Mouse (Mus musculus): ENCODE data around the gene Nebl.

Gene Nebl

DNA sequence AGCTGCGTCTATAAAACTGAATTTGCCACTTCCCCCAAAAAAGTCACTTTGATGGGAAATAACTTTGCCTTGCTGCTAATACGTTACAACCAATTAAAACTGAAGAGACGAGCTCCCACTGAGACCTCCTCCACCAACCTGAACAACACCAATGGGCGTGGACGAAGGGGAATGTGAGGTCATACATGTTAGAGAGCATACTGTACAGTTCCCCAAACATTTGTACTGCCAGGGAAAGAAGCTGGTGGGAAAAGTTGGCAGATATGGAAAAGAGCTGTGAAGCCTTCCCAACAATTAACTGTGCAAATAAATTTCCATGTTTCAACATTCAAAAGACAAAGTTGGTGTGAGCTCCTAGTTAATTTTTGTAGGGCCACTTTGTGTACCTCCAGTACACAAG, 25.3 kb downstream of the Nebl start:
- no peak for DNase-seq

DNA sequence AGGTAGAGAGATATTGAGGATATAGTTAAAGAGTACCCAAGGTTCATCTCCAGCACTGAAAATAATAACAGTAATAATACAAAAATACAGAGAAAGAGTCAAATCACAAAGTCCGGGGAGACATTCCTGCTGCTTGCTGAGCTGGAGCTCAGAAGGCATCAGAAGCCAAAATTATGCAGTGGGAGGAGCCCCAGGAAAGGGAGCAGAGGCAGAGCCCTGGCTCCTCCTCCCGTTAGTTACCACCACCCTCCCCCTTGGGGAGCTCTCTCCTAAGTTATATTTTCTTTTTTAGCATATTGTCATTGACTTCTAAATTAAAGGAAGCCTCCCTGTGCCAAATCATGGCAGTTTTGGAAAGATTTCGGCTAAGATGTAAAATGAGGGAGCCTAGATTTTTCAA, 25.8 kb downstream of the Nebl start:
- DNase-seq: no peak

DNA sequence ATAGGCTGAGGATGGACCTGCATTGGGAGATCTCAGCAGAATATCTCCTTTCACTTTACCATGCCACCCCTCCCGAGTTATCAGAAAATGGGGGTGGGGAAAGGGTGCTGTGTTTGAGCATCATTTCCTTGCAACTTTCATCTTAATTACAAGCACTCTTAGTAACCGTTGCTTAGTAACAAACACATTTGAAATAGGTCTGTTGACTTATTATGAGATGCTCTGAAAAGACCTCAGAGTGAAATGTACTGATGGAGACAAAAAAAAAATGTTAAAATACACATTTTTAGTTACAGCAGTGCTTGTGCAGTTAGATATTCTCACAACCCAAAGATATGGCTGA, 28.1 kb downstream of the Nebl start:
- DNase-seq: no peak

DNA sequence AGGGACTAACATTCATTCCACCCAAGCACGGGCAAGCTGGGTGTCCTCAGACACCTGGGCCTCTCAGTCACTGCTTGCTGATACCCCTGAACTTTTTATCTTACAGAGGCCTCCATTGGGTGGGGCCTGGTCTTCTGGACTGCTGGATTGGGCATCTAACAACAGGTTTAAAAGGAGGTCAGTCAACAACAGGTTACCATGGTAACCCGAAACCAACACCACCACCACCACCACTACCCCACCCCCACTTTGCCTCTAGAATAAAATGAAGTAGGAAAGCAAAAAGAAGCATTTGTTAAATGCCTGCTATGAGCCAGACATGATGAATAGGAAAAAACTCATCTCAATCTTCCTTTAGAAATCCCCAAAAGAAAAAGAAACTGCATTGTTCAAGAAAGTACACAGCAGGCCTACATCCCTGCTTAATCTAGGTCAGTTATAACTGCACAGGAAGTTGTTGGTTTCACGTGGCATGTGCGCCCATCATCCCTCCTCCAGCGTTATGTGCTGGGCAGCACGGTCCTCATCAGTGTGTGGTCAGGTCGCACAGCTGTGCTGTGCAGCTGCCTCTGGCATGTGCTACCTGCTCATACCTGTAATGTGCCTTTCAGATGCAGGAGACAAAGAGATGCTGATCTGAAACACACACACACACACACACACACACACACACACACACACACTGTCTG, 28.6 kb downstream of the Nebl start:
- DNase-seq: no peak

DNA sequence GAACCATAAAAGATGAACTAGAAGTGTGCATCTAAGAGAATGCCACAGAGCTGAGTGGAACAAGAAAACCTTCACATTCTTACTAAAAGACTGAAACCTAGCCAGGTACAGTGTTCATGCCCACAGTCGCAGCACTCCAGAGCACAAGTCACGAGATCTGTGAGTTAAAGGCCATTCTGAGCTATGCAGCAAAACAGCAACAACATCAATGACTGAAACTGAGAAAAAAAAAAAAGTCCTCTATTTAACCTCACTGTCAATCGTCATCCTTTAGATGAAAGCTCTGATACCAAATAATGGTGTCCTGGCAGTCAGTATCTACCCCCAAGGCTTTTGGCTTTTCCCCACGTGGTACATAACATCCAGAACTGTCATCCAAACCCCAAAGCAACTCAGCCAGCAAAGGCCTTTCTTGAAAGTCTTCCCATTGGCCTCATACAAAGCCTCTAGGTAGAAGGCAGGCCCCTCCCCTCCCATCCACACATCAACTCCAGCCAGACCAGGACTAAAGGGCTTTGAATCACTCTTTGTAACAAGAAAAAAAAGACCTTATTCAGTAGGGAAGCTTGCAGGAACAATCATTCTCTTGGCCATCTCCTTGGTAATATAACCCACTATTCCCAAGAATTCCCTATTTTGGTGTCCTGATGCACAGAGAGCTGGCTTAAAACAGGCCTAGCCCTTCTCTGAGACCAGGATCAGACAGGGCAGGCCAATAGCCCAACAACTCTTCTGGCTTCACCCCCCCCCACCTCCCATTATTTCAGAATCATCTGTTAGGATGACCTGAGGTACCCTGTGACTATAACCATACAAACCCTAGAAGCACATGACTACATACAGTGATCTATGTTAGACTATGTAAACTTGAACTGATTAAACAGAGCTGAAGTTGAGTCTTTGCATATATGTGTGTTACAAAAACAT, 32.8 kb downstream of the Nebl start:
- DNase-seq: no peak

DNA sequence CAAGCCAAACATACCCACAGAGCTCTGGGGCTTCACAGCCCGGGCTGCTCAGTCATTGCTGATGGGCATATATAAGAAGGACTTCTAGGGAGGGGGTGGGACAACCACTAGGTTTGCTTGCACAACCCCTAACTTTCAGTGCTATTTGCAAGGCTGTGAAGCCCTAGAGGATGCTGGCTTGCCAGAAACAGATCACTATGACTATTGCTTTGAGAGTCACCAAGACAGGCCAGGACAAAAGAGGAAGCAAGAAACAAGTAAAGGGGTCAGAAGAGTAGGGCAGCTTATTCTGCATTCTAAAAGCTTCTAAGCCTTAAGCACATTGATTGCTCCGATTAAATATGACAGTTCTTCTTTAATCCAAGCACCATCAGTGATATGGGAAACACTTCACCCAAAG, 38.3 kb downstream of the Nebl start:
- no peak for DNase-seq

DNA sequence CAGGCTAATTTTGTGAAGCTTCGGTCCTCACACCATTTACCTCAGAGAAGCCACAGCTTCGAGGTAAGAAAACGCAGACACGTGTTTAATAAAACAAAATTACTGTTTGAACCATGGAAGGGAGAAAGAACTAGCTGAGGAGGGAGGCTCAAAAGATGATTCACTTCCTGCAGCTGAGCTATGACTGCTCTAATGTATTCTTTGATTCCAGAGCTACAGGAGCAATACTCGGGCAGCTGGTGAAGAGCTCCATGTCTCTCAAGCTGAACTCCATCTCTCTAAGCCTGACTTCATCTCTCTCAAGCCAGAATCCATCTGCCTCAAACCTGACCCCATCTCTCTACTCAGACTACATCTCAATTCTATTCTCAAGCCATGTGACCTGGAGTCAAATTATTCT, 41.0 kb downstream of the Nebl start:
- no peak for DNase-seq

DNA sequence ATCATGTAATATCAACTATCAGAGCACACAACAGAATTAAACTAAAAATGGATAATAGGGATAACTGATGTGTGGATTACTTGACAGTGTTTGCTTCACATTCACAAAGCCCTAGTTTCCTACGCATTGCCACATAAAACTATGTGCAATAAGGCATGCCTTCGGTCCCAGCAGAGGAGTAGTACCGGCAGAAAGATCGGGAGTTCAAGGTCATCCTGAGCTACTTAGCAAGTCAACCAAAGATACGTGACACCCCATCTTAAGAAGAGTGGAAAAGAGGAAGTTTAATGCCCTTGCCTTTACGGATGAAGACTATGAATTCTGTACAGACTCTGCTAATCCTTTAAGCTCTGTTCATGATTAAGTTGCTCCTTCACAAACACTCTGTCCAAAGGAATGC, 44.1 kb downstream of the Nebl start:
- DNase-seq: no peak

DNA sequence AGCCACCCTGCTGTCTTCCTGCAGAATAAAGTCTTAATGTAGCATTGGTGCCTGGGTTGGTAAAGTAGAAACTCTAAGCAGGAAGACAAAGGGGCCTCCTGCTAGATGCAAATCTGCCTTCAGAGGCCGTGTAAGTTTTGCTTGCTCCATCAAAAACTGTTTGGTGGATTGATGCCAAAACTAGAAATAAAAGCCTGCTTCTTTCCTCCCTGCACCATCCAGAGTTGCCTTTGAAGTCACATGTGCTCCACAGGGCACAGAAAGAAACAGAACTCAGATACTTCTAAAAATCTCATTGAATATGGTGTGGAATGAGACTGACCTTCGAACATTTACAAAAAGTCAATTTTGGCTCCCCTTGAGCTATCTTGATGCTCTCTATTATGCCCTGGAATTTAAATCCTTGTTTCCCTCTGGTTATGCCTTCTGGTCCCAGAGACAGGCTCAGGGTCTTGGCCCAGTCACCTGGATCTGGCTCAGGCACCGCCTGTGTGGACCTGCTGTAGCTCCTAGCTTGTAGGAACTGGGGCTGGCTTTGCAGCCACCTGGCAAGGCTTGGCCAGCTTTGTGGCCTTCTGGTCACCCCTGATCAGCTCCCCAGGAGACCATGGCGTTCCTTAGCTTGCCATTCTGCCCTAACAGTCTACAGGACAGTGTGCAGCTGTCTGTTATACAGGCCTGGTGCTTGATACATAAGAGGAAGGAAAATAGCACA, 47.8 kb downstream of the Nebl start:
- peak; percentile 87 to 89 for DNase-seq

DNA sequence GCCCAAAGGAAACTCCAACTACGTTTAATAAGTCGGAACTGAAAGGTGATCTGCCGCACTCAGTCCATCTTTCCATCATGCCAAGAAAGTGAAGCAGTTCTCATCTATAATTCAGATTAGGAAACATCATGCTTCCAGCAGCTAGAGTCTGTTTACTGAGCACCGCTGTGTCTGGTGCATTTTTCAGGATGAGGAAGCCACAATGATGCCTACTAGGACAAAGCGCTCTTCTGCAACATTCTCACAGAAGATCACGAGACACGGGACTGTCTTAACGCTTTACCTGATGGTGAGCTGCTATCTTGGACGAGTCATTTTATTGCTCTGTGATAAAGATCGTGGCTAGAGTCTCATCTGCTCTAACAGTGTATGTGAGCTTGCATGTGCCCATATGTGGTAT, 59.1 kb downstream of the Nebl start:
- DNase-seq: no peak

DNA sequence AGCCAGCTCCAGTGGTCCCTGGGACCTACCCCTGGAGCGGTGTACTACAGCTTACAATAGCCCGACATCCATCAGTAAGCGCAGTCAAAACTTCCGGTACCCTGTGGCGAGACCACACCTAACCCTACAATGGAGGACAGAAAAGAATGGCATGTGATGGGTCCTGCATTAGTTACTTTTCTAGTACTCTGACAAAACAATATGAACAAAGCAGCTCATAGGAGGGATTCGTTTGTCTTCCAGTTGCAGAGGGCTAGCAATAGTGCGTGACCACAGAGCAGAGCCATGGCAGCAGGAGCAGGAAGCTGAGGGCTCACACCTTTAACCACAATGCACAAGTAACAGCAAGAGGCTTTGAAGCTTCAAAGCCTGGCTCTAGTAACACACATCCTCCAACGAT, 59.7 kb downstream of the Nebl start:
- DNase-seq: no peak

DNA sequence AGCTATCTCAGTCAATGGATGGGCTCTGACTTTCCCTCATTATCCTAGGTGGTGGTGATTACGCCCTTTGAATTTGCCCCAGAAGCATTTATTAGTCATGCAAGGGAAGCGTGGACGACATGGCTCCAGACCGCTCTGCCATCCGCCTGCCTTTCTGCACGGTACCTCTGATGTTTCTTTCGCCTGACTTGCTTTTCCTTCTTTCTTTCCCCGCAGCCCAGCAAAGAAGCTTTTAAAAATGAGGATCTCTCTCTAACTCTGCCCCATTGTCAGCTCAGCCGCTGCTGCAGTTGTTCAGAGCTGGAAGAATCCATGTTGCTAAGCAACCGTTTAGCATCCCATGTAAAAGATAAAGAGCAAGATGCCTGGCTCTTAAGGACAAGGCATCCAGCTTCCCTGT, 61.3 kb downstream of the Nebl start:
- no peak for DNase-seq

DNA sequence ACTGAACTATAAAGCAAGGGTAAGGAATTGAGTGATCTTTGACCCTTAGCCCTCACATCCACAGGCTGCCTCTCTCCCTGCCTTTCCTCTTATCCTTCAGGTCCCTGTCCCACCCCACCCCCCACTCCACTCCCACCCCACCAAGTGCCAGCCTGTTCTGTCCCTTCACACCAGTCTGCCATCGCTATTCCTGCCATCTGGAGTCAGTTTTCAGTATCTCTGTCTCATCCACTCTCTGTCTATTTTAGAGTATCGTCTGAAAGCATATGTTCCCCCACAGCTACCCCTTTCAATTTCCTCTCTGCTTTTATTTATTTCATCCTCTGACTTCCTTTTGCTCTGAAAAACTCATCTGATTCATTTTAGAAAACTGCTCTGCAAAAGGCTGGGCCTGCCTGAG, 62.3 kb downstream of the Nebl start:
- no peak for DNase-seq

DNA sequence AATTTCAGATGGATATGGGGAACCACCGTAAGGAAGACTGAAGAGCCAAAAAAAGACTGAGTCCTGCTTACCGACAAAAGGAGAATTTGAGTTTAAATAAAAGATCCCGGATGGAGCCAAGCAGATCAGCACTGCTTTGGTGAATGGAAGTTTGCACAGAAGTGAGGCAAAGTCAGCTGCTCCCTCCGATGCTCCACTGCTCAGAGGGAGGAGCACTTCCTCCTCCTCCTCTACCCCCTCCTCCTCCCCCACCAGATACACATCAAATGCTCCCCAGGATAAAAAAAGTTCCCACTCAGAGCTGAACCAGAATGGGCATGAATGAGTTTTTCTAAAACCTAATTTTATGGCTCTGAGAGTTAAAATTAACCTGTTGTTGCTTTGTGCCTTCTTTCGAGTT, 73.1 kb downstream of the Nebl start:
- DNase-seq: no peak

DNA sequence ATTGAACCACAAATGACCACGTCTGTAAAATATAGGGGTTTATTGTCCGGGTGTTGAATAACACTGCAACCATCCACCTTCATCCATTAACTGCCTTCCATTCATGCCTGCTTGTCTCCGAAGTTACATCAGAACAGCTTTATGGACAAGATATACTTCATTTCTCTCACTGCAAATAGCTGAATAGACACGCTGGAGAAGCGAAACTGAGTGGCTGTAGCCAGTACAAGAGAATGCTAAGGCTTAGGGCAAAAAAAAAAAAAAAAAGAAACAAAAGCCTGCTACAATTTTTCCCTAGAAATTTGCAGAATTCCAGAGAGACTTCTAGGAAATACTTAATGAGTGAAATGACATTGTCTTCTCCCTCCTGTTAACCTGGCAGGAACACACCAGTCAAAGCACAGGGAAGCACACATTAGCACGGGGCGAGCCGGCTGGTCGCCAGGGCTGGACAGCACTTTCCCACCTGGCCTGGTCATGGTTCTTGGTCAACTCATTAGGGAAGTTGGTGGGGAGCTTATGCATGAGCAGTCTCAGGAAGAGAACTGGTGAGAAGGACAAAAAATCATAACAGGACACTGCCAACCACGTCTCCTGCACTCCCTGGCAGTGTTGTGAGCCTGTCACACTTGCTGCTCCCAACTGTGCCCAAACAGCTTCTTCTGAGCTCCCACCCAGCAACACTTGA, 81.0 kb downstream of the Nebl start:
- DNase-seq: peak; percentile 82 to 84

DNA sequence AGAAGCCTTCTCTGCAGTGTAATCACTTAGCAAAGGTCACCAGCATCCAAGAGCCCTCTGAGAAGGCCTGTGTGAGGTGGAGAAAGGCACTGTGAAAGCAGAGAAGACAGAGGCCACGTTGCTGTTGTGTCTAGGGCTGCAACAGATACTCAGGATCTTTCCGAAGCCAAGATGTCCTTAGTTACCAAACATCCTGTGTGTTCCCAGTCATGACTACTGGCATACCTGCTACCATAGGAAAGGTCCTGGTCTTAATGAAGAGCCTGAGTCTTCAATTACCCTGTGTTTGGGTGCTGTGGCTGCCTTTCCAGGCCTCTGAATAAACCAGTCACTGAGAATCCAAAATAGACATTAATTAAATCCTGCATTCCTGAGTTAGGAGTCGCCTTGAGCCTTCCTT, 81.5 kb downstream of the Nebl start:
- DNase-seq: no peak

DNA sequence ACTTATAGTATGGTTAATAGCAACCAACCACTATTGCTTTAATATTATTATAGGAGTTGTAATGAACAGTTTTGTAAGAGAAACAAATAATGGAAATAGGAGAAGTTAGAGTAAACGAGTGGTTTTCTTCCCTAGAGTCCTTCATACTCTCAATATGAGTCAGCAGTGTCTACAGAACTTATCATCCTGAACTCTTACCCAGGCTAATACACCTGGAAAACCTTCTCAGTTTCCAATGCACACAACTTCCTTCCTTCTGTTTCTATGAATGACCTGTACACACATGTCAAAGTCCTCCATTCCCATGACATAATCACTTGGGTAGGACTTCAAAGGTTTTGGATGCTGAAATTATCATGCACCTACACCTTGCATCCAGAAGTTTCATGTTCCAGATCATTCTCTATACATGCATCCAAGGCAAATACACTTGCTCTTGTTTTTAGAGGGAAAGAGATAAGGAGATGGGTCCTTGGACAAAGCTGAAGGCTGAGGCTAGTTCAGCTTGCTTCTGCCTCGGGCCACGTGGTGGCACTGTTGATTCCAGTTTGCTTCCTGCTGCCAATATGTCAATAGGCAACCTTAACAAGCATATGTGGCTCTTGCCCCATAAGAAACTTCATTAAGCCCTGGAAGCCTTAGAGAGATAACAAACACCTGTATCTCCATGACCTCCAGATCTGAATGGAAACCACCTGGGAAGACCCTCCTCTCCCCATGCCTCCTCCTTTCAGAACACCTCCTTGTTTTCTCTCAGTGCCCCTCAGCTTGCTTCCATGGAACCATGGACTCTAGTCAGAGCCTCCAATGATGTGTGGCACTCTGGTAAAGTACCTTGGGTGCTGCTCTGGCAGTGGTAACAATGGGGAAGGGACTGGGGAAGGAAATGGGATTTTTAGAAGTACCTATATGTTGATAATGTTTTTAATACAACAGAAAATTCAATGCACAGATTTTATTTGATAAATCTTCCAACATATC, 86.7 kb downstream of the Nebl start:
- peak; percentile 71 to 85 for DNase-seq

DNA sequence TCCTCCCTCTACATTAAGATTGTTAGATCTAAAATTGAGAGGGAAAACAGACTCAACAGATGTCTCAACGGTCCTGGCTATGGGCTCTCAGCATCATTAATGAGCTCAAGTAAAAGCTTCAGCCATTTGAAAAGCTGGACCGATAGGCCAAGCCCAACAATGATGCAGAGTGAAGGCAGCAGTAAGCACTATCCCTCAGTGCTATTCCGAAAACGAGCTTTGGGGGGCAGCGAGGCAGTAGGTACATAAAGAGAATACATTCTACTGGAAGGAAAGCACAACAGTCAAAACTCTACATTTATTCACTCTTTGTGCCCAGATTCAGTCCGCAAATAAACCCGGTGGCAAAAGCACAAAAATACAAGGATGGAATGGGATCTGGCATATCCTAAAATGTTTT, 87.4 kb downstream of the Nebl start:
- no peak for DNase-seq

DNA sequence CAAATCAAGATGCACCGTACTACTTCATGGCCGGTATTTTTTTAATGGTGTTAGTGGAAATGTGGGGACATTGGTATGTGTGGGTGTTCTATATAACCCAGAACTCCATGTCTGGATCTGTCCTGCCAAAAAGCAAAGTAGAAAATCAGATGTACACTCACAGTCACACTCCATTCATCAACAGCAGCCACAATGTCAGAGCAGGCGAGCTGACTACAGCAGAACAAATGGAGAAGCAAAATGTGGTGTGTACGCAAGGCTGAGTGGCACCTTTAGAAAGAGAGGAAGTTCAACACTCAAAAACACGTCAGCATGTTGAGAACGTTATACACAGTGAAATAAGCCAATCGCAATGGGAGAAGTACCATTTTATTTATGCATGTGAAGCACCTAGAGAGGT, 88.5 kb downstream of the Nebl start:
- DNase-seq: no peak

DNA sequence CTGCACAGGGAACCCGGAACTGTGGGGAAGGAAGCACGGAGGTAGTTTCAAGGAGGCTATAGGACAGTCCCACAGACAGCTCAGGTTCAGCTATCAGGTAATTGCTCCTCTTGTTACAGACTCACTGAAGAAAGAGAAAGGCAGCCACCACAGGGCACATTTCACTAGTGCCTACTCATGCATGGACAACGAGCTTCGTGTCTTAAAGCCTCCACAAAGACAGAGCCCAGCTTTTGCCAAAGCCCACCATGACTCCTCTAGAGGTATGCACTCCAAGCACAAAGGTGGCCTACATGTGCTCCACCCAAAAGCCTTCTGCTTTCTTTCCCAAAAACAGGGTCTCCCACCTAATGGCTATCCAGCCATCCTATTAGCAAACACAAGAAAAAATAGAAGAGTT, 90.4 kb downstream of the Nebl start:
- no peak for DNase-seq

DNA sequence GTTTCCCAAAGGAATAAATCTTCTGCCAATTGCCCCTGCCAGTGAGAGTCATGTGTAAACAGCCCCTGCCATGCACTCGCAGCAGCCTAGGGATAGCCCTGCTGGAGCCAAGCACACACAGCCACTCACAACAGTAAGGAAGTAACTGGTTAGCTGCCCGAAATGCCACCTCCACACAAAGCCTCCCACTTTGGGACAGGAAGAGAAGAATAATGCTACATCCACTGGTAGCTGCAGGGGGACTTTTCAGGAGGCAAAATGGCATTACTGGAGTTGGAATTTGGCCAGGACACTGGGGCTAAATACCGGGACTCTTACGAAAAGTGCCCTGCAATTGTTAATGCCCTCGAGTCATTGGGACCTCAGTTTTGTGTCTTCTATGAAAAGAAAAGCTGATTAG, 92.6 kb downstream of the Nebl start:
- peak; percentile 26 to 37 for DNase-seq

DNA sequence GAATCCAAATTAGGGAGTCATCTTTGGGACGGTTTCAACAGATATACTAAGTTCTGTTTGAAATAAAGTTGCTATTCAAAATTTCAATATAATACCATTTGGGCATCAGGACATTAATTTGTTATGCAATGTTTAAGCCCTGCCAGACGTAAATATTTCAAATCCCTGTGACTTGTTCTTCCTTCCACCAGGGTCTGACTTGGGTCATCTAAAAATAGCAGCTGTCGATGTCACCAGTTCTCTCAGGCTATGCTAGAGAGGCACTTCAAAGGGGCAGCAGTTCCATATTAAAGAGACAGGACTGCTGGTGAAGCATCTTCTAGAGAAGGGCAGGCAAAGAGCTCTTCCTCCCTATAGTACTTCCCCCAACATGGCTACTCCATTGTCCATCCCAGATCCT, 107.3 kb downstream of the Nebl start:
- no peak for DNase-seq

All from cerebellum, postnatal 25 days (tissue).